27 mouse cellular contexts compared by ENCODE assay signal in genomic region chr4:119257083-119257482, GRCm38 (mm10). TPM values are rescaled to one million over a fixed set of nuclear protein-coding genes. Genes with fewer than 3 reads are reported as not detected.
DNase-seq lines count a peak whose midpoint lies in the region; ATAC-seq and TF ChIP-seq lines count a peak whose summit lies in the region.
"Had no signal": no experiment of that assay in that cellular context is flagged by ENCODE, and none has a peak within 500 bp of the region (broad histone marks: within the 10 kb centered on the region; RNA-seq: fewer than 3 reads in every experiment).

No protein-coding gene starts in this region.

- H3K27ac ChIP-seq in gastrocnemius, adult 2 months: no peak overlapping the region
- H3K27ac ChIP-seq in kidney, embryonic 15.5 days: peak overlapping the region; percentile 50; the same call in 1 of the 2 replicates
- H3K27ac ChIP-seq in intestine, embryonic 16.5 days (ENCODE audit: low read length): peak overlapping the region; percentile 61; the same call in 1 of the 2 replicates
- no peak overlapping the region for H3K27ac ChIP-seq in stomach, postnatal 0 days (replicated peaks)
- H3K27ac ChIP-seq: embryonic facial prominence, embryonic 12.5 days; forebrain, embryonic 13.5 days; heart, embryonic 15.5 days; hindbrain, embryonic 13.5 days had no signal

- no peaks in the 10 kb centered on the region for H3K9me3 ChIP-seq in kidney, embryonic 15.5 days (replicated peaks)
- no peaks in the 10 kb centered on the region for H3K9me3 ChIP-seq in intestine, embryonic 16.5 days (ENCODE audit: control insufficient read depth, low read length)
- no peaks in the 10 kb centered on the region for H3K9me3 ChIP-seq in stomach, postnatal 0 days (ENCODE audit: control insufficient read depth, low read length)
- H3K9me3 ChIP-seq: embryonic facial prominence, embryonic 12.5 days; forebrain, embryonic 13.5 days; G1E; heart, embryonic 15.5 days; hindbrain, embryonic 13.5 days had no signal

- TF ChIP-seq CTCF in gastrocnemius, adult 2 months (IDR thresholded peaks at IDR 0.05): no peak
- TF ChIP-seq CTCF in stomach, postnatal 0 days (IDR thresholded peaks at IDR 0.05; ENCODE audit: low read depth): no peak

- peak overlapping the region; percentile 2; the same call in 1 of the 2 replicates for H3K4me3 ChIP-seq in gastrocnemius, adult 2 months
- 0 out of 2 replicates have a peak overlapping the region, but pooled peaks have one; percentile 14 for H3K4me3 ChIP-seq in kidney, embryonic 15.5 days (replicated peaks)
- no peak overlapping the region for H3K4me3 ChIP-seq in intestine, embryonic 16.5 days (ENCODE audit: low read length)
- no peak overlapping the region for H3K4me3 ChIP-seq in stomach, postnatal 0 days (ENCODE audit: low read depth, low read length)
- H3K4me3 ChIP-seq: embryonic facial prominence, embryonic 12.5 days; forebrain, embryonic 13.5 days; heart, embryonic 15.5 days; hindbrain, embryonic 13.5 days had no signal

- peaks cover 61% of the 10 kb centered on the region for H3K4me1 ChIP-seq in kidney, embryonic 15.5 days
- H3K4me1 ChIP-seq in intestine, embryonic 16.5 days (ENCODE audit: control insufficient read depth, insufficient read depth, low read length): 0 out of 2 replicates have a peak, but pooled peaks cover 3% of the 10 kb centered on the region
- H3K4me1 ChIP-seq in stomach, postnatal 0 days (replicated peaks; ENCODE audit: control insufficient read depth, insufficient read depth): 0 out of 2 replicates have a peak, but pooled peaks cover 3% of the 10 kb centered on the region

- no peaks in the 10 kb centered on the region for H3K27me3 ChIP-seq in kidney, embryonic 15.5 days
- no peaks in the 10 kb centered on the region for H3K27me3 ChIP-seq in intestine, embryonic 16.5 days (replicated peaks; ENCODE audit: control insufficient read depth, insufficient read depth, low read length)
- H3K27me3 ChIP-seq in stomach, postnatal 0 days (ENCODE audit: control insufficient read depth, insufficient read depth, low read length): no peaks in the 10 kb centered on the region
- H3K27me3 ChIP-seq: embryonic facial prominence, embryonic 12.5 days; forebrain, embryonic 13.5 days; hindbrain, embryonic 13.5 days had no signal

- ATAC-seq in kidney, embryonic 15.5 days (replicated peaks; ENCODE audit: low FRiP score): no peak
- ATAC-seq in intestine, embryonic 16.5 days: peak; percentile 78
- 0 out of 2 replicates have a peak, but pooled peaks have one; percentile 22 for ATAC-seq in stomach, postnatal 0 days (ENCODE audit: low FRiP score, low TSS enrichment)
- ATAC-seq: CD4-positive, CD25-positive, alpha-beta regulatory T cell, adult 4 months; forebrain, embryonic 13.5 days; forebrain, postnatal 0 days had no signal

- WGBS in kidney, embryonic 15.5 days: 81% methylated on average over 6 of the region's 6 CpGs
- 56% methylated on average over 6 of the region's 6 CpGs for WGBS in intestine, embryonic 16.5 days
- 52% methylated on average over 6 of the region's 6 CpGs for WGBS in stomach, postnatal 0 days

- DNase-seq in gastrocnemius, adult 2 months: no peak
- no peak for DNase-seq in gastrocnemius, postnatal 14 days
- DNase-seq in kidney, postnatal 4 days: no peak
- DNase-seq in stomach, postnatal 0 days (ENCODE audit: low spot score): no peak
- no peak for DNase-seq in layer of hippocampus, postnatal 14 days (ENCODE audit: low spot score in 2 of 2)
- no peak for DNase-seq in spleen, postnatal 4 days (ENCODE audit: low spot score in 2 of 2)
- DNase-seq: adrenal gland, adult 8-10 months; adrenal gland, postnatal 36 days; B cell, adult 2 months; cerebellum, adult 11-12 months; cerebellum, adult 9-10 months; cerebellum, postnatal 25 days; forebrain, postnatal 0 days; gastrocnemius, postnatal 36 days; heart, adult 18-20 months; heart, postnatal 14 days had no signal

- intact Hi-C loops in gastrocnemius, adult 2 months (cut with DNase I): no loop called here
- intact Hi-C loops in gastrocnemius, postnatal 14 days (cut with DNase I; ENCODE audit: low total_unique reads): no loop called here

- H3K36me3 ChIP-seq in kidney, embryonic 15.5 days: no peaks in the 10 kb centered on the region
- no peaks in the 10 kb centered on the region for H3K36me3 ChIP-seq in intestine, embryonic 16.5 days (ENCODE audit: control insufficient read depth, insufficient read depth, low read length)
- H3K36me3 ChIP-seq in stomach, postnatal 0 days (ENCODE audit: control insufficient read depth, insufficient read depth, low read length): no peaks in the 10 kb centered on the region
- H3K36me3 ChIP-seq: embryonic facial prominence, embryonic 12.5 days; G1E; heart, embryonic 15.5 days; hindbrain, embryonic 13.5 days had no signal

- no peak for TF ChIP-seq EP300 in stomach, postnatal 0 days (optimal IDR thresholded peaks at IDR 0.05)

- H3K4me2 ChIP-seq in kidney, embryonic 15.5 days: peak overlapping the region; percentile 31; the same call in 1 of the 2 replicates
- no peak overlapping the region for H3K4me2 ChIP-seq in intestine, embryonic 16.5 days (ENCODE audit: low read depth, low read length)
- no peak overlapping the region for H3K4me2 ChIP-seq in stomach, postnatal 0 days (replicated peaks; ENCODE audit: low read depth)
- H3K4me2 ChIP-seq: embryonic facial prominence, embryonic 12.5 days; forebrain, embryonic 13.5 days; heart, embryonic 11.5 days; heart, embryonic 15.5 days; hindbrain, embryonic 13.5 days had no signal

- no peak overlapping the region for H3K9ac ChIP-seq in kidney, embryonic 15.5 days
- H3K9ac ChIP-seq in intestine, embryonic 16.5 days (ENCODE audit: low read depth, low read length): peak overlapping the region; percentile 4; the same call in 1 of the 2 replicates
- no peak overlapping the region for H3K9ac ChIP-seq in stomach, postnatal 0 days (ENCODE audit: low read length)
- H3K9ac ChIP-seq: embryonic facial prominence, embryonic 12.5 days; forebrain, embryonic 13.5 days; forebrain, postnatal 0 days; heart, embryonic 15.5 days; hindbrain, embryonic 13.5 days had no signal

RNA-seq across cellular contexts. Expression of gene Cldn19, which starts 1.9 kb away (rescaled TPM):
- 1 to 10 TPM in 1 of 2 experiments, under 1 TPM in 1; 0.86 to 1.1 TPM for total RNA-seq in gastrocnemius, adult 2 months (2021)
- 10 to 100 TPM in 1 of 2 experiments, 1 to 10 TPM in 1; 6.2 to 16.8 TPM for total RNA-seq in gastrocnemius, postnatal 14 days (2021)
- 13.3 TPM in 2 replicates for polyA plus RNA-seq in kidney, embryonic 15.5 days (2015; fragmentation: Nextera tagmentation; extraction: Ambion mirVana)
- 0.28 and 0.60 TPM in 2 replicates for polyA plus RNA-seq in intestine, embryonic 16.5 days (2015; fragmentation: Nextera tagmentation; extraction: Ambion mirVana)
- polyA plus RNA-seq in stomach, postnatal 0 days (2015; fragmentation: Nextera tagmentation; extraction: Ambion mirVana): 0.07 TPM in 1 of 2 replicates, not detected in the other
- total RNA-seq in layer of hippocampus, postnatal 14 days (2021): 1 to 10 TPM in 1 of 2 experiments, under 1 TPM in 1; 0.79 to 1.9 TPM
- total RNA-seq: heart, adult 18-20 months; hematopoietic stem cell, adult 5-6 weeks had no signal
- polyA plus RNA-seq: CD4-positive, CD25-positive, alpha-beta regulatory T cell, adult 4 months; G1E; heart, embryonic 11.5 days; heart, embryonic 15.5 days had no signal

RNA-seq across cellular contexts. Expression of gene P3h1, which starts 24.4 kb away (rescaled TPM):
- total RNA-seq in gastrocnemius, adult 2 months (2021): 10 to 100 TPM in 1 of 2 experiments, 1 to 10 TPM in 1; 9.6 to 12.7 TPM
- total RNA-seq in gastrocnemius, postnatal 14 days (2021): 10 to 100 TPM; 17.4 to 18.2 TPM
- polyA plus RNA-seq in kidney, embryonic 15.5 days (2015; fragmentation: Nextera tagmentation; extraction: Ambion mirVana): 33.3 and 37.7 TPM in 2 replicates
- 22.4 and 23.9 TPM in 2 replicates for polyA plus RNA-seq in intestine, embryonic 16.5 days (2015; fragmentation: Nextera tagmentation; extraction: Ambion mirVana)
- 17.0 and 19.7 TPM in 2 replicates for polyA plus RNA-seq in stomach, postnatal 0 days (2015; fragmentation: Nextera tagmentation; extraction: Ambion mirVana)
- 1 to 10 TPM; 9.4 to 9.5 TPM for total RNA-seq in layer of hippocampus, postnatal 14 days (2021)

RNA-seq across cellular contexts. Expression of gene AU022252, which starts 24.6 kb away (rescaled TPM):
- total RNA-seq in gastrocnemius, adult 2 months (2021): 10 to 100 TPM; 27.8 to 29.7 TPM
- 10 to 100 TPM; 17.8 to 20.7 TPM for total RNA-seq in gastrocnemius, postnatal 14 days (2021)
- polyA plus RNA-seq in kidney, embryonic 15.5 days (2015; fragmentation: Nextera tagmentation; extraction: Ambion mirVana): 35.4 and 35.6 TPM in 2 replicates
- polyA plus RNA-seq in intestine, embryonic 16.5 days (2015; fragmentation: Nextera tagmentation; extraction: Ambion mirVana): 26.3 and 27.3 TPM in 2 replicates
- polyA plus RNA-seq in stomach, postnatal 0 days (2015; fragmentation: Nextera tagmentation; extraction: Ambion mirVana): 15.6 and 16.9 TPM in 2 replicates
- total RNA-seq in layer of hippocampus, postnatal 14 days (2021): 10 to 100 TPM; 32.4 to 33.2 TPM

RNA-seq across cellular contexts. Expression of gene Ybx1, which starts 37.3 kb away (rescaled TPM):
- total RNA-seq in gastrocnemius, adult 2 months (2021): 100 to 1,000 TPM; 664 to 696 TPM
- total RNA-seq in gastrocnemius, postnatal 14 days (2021): 100 to 1,000 TPM; 494 to 519 TPM
- 680 and 703 TPM in 2 replicates for polyA plus RNA-seq in kidney, embryonic 15.5 days (2015; fragmentation: Nextera tagmentation; extraction: Ambion mirVana)
- 420 and 457 TPM in 2 replicates for polyA plus RNA-seq in intestine, embryonic 16.5 days (2015; fragmentation: Nextera tagmentation; extraction: Ambion mirVana)
- polyA plus RNA-seq in stomach, postnatal 0 days (2015; fragmentation: Nextera tagmentation; extraction: Ambion mirVana): 330 and 339 TPM in 2 replicates
- total RNA-seq in layer of hippocampus, postnatal 14 days (2021): 100 to 1,000 TPM; 465 to 518 TPM

RNA-seq across cellular contexts. Expression of gene Tmem269, which starts 39.1 kb away (rescaled TPM):
- total RNA-seq in gastrocnemius, adult 2 months (2021): not detected
- not detected for total RNA-seq in gastrocnemius, postnatal 14 days (2021)
- polyA plus RNA-seq in kidney, embryonic 15.5 days (2015; fragmentation: Nextera tagmentation; extraction: Ambion mirVana): 0.19 TPM in 1 of 2 replicates, not detected in the other
- not detected in 2 replicates for polyA plus RNA-seq in intestine, embryonic 16.5 days (2015; fragmentation: Nextera tagmentation; extraction: Ambion mirVana)
- 0.07 and 0.10 TPM in 2 replicates for polyA plus RNA-seq in stomach, postnatal 0 days (2015; fragmentation: Nextera tagmentation; extraction: Ambion mirVana)
- under 1 TPM; 0.30 to 0.45 TPM for total RNA-seq in layer of hippocampus, postnatal 14 days (2021)
- total RNA-seq: adrenal gland, postnatal 36 days; forebrain, postnatal 0 days; G1E; gastrocnemius, adult 18-20 months; gastrocnemius, postnatal 36 days; heart, adult 18-20 months; heart, postnatal 14 days had no signal
- polyA plus RNA-seq: CD4-positive, CD25-positive, alpha-beta regulatory T cell, adult 4 months; embryonic facial prominence, embryonic 12.5 days; forebrain, embryonic 13.5 days; G1E; heart, embryonic 11.5 days had no signal

Comparison
In these comparisons a context has a peak if more than half of its experiments do, and no peak if none do; other contexts are left out.
1. H3K27ac ChIP-seq: peak in kidney, embryonic 15.5 days (single experiment) and intestine, embryonic 16.5 days (single experiment); none in gastrocnemius, adult 2 months (single experiment) and stomach, postnatal 0 days (single experiment).
2. H3K4me3 ChIP-seq: peak in gastrocnemius, adult 2 months (single experiment) and kidney, embryonic 15.5 days (single experiment); none in intestine, embryonic 16.5 days (single experiment) and stomach, postnatal 0 days (single experiment).